Mouse (Mus musculus): ENCODE measurements around the gene Rbms1.
A peak's percentile ranks its signal among the peaks of the same experiment; 100 is the strongest.

Rbms1 gene

DNA sequence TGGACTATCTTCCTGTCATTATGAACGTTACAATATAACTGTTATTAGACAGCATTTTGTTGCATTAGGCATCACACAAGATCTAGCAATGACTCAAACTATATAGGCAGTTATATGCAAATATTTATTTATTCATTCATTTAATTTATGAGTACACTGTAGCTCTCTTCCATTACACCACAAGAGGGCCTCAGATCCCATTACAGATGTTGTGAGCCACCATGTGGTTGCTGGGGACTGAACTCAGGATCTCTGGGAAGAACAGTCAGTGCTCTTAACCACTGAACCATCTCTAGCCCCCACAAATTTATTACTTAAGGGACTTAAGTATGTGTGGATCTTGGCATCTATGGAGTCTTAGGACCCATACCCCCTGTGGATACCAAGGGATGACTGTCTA is 214.4 kb downstream of the Rbms1 start:
- DNase-seq: no peak

DNA sequence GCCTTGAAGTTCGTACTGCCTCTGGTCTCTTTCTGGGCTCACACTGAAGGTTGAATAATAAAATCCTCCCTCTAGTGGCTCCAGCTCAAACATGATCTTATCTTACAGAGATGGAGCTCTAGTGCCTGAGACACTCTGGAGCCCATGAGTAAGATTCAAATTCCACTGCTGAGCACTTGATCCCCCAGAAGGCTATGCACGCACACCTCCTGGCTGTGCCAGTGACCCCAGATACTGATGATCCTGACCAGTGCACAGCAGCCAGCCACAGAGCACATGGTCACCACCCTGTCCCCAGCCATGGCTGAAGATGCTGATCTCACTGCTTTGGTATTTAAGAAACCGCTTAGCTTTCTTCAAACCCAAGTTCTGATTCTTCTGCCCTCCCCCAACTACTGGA is 215.4 kb downstream of the Rbms1 start:
- no peak for DNase-seq

DNA sequence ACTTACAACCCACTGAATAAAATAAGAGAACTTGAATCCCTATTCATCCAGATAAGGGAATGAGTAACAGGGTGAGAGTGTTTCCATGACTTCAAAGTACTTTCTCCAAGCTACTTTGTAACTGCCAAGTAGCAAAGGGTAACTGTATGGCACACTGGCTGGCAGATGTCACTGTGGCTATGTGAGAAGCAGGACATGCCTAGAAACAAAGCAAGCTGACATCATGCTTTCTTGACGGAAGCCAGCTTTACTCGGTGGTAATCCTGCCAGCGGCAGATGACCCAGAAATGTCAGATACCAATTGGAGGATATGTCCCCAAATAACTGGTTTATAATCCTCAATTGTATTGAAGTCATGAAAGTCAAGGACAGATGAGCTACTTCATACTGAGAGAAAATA is 218.3 kb downstream of the Rbms1 start:
- no peak for DNase-seq

DNA sequence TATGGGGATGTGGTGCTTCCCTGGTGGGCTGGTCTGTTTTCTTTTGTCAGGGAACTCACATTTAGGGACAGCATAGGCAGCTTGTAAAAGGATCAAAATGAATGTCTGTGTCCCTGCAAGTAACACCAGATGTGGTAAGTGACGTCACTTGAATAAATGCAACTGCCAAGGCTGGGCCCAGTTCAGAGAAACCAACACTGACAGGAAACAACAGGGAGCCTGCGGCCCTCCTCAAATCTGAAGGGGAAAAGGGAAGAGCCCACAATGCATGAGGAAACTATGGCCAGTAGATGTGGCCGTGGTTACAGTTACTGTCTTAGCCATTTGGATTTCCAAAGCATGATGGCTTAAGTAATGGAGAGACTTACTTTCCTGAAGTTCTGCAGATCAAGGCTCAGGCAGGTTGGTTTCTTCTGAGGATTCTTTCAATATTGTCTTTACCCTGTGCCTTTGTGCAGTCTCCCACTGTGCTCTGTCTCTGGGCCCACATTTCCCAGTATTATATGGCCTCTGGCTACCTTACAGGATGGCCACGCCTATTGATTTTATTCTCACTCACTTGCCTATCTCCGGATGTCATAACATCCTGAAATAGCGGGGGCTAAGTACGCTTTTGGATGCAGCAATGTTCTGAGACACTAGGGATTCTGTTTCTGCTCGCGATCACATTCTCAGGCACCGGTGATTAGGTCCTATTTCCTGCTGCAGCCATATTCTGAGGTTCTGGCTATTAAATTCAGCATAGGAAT is 223.4 kb downstream of the Rbms1 start:
- no peak for DNase-seq

GRCm38 (mm10) chr2:60730929-60731328 is 232.1 kb downstream of the Rbms1 start:
- DNase-seq: no peak

- no peak for DNase-seq
These were observed 233.0 kb downstream of the Rbms1 start for GRCm38 (mm10) chr2:60730024-60730423.

DNA sequence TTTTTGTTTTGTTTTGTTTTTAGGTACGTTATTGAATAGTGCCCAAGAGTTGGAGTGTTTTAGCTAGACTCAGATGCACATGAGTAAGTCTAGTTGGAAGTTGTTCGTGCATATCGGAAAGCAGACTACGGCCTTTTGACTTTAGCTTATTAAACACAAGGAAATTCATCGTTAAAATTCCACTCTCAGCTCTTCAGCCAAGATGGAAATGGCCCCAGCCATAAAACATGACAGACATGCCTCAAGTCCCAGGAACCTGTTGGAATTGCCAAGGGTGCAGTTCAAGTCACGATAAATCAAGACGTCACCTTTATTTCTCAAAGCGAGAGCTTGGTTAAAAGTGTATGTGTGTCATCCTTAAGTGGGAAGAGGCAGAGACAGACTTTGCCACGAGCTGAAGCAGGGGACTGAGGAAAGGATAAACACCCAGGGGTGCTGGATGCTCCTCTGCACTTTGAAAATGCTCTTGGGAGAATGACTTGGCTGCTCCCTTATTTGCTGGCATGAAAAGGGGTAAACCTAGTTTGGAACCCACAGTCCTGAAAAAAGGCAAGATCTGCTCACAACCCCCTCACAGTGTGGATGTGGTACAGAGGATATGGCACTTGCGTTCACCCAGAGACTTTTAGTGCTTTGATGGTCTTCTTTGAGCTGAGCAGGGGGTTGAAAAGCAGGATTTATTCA is 233.9 kb downstream of the Rbms1 start:
- DNase-seq: no peak

- no peak for DNase-seq
These were observed 238.3 kb downstream of the Rbms1 start for GRCm38 (mm10) chr2:60724660-60725059.

DNA sequence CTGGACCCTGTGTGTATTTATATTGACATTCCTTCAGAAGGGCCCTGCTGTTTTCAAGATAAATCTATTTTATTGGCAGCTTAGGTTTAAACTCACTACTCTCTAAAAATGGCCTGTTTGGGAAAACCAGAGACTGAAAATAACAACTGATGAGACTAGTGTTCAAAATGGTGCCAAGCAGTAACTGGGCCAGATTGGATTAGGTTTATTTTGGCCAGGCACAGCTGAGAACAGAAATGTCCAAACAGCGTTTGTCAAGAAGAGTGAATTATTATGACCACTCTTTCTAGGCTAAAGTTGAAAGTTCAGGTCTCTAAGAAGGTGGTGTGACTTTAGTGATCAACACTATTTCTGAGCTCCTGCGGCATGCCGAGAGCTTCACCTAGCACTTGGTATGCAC is 240.0 kb downstream of the Rbms1 start:
- no peak for DNase-seq

DNA sequence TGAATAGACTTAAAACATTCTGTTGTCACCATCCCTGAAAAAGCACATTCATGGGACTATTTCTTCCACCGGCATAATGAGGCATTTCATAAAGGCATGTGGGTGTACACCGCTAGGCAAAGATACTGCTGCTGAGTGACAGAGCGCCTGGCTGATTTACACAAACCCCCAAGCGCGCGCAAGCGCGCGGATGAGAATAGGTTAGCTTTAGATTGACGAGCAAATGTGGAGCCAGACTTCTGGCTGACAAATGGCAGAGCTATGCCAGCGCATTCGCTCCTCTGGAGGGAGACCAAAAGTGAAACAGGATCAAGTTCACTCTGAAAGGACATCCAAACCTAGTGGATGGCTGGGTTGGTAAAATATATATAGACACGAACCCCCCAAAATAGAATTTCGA is 240.5 kb downstream of the Rbms1 start, which contains the start of gene Itgb6:
Gene Itgb6, minus strand, starts transcription at position 130 of the 400 bp plus-strand sequence.
- peak; percentile 22 for DNase-seq

- no peak for DNase-seq
These were observed 242.1 kb downstream of the Rbms1 start for GRCm38 (mm10) chr2:60720906-60721305.

GRCm38 (mm10) chr2:60720205-60720604 is 242.8 kb downstream of the Rbms1 start:
- no peak for DNase-seq

DNA sequence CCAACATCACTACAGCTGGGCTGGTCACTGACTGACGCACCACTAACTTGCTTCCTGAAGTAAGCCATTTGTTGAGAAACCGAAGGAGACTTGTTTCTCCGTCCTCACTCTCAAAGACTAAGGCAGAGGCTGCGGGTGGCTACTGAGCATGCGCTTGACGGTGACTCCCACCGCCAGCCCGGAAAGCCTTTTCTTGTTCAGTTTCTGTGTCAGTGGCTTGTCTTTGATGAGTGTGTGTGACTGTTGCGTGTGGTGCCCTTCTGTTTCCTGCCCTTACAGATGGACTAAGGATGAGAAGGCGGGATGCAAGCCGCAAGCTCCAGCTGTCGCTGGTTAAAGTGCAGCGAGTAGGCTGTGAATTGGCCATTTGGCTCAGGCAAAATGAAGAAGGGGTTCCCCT is 245.6 kb downstream of the Rbms1 start:
- DNase-seq: peak; percentile 18

DNA sequence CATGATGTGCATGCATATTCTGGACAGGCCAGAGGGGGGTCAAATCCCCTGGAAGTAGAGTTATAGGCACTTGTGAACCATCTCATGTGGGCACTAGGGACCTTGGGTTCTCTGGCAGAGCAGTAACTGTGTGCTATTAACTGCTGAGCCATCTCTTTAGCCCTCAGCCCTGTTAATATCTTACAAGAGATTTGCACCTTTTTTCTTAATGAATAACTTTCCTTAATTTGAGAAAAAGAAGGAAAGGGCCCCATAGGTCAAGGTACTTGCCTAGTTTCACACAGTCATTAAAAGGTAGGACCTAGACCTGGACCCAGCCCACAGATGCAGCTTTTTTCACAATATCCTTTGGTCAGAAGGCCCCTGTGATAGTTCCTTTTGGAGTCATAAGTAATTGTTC is 246.4 kb downstream of the Rbms1 start:
- no peak for DNase-seq

GRCm38 (mm10) chr2:60715771-60716170 is 247.2 kb downstream of the Rbms1 start:
- no peak for DNase-seq

DNA sequence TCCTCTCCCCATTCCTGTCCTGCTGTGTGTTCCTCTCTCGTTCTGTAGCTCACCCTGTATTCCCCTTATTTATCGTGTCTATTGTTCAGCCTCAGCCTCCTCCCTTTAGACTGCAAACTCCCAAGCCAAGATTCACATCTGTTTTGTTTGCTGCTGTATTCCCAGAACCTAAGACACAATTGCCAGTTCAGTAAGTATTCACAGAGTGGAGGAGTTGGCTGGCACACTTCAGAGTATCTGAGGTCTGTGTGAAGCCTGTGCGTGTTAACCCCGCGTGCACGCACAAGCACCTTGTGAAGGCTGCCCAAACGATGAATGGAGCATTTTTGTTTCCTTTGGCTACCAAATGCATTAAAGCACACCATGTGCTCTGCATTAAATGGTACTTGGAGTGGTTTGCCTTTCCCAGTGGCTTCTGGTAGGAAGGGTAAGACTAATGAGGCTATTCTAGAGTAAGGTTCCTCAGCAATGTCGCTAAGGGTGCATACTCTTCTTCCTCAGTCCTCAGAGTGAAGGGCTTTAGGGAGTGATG is 248.0 kb downstream of the Rbms1 start:
- no peak for DNase-seq

- no peak for DNase-seq
These were observed 248.5 kb downstream of the Rbms1 start for GRCm38 (mm10) chr2:60714475-60714874.

DNA sequence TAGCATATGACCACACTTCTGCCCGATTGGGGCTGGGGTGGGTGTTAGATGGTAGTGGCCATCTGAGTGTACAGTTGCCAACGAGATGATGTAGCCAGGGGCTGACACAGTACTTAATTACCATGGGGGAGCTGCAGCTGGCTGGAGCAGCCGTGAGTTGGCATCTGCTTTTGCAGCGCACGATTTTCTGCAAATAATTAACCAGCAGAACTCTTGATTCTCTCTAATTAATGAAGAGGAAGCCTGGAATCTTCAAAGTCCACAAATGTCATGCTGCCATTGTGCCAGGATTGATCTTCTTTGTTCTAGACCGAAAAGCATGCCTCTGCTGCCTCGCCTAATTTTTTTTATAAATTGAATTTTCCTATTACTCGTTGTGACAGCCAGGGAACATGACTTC is 249.1 kb downstream of the Rbms1 start:
- DNase-seq: no peak

DNA sequence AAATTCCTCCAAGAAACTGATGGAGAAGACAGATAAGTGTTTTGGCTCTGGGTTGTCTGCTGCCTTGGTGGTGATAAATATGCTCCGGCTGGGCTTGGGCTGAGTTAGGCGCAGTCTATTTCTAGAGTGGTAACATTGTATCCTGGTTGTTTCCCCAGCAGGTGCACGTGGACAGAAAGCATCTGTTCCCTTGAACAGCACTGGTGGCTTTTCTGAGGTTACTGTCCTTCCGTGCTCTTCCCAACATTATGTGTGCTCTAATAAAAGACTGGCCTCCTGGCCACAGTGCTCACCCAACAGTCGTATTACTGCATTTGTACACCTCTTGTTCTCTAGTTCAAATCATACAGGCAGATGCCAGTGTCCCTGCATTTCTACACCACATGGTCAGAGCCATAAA is 250.1 kb downstream of the Rbms1 start:
- no peak for DNase-seq

GRCm38 (mm10) chr2:60712483-60712882 is 250.5 kb downstream of the Rbms1 start:
- no peak for DNase-seq

- DNase-seq: no peak
These were observed 251.7 kb downstream of the Rbms1 start for GRCm38 (mm10) chr2:60711098-60711880.

- DNase-seq: no peak
These were observed 252.7 kb downstream of the Rbms1 start for GRCm38 (mm10) chr2:60710317-60710716.

DNA sequence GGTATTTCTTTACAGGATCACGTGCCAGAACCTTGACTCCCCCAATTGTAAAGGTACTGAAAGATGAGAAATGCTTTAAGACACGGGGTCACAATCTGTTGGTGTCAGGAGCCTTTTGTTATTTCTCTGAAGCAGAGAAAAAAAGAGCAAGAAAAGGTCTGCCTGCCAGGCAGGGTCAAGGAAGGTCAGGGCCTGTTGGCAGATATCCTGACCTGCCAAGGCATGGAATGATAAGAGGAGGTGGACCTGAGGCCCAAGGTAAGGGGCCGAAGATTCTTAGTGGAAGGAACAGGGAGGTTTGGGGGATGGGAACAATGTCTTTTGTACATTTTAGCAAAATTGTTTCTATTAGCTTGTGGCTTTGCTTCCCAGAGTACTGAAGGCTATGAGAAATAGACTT is 254.3 kb downstream of the Rbms1 start:
- no peak for DNase-seq

DNA sequence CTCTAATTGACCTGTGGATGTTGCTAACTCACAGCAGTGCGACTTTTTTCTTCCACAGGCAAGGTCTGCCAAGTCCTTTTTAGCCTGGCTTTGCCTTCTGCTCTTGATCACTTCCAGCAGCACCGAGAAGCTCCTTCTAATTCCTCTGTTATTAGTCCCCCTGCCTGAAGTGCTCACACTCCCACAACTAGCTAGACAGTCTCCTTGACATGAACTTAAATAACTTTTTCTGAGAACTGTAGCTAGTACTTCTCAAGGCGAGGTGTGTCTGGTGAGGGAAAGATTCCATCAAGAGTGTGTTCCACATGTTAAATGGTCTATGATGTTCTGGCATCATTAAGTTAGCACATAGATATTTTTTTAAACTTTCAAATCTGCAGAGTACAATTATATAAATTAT is 256.1 kb downstream of the Rbms1 start:
- DNase-seq: no peak

All from right cerebral cortex, postnatal 25 days (tissue).